Mouse (Mus musculus): ENCODE measurements at regions not wholly inside any gene's neighbourhood (a gene's known extent, or its start where the extent isn't known, plus 50 kb on each side); places are given as distances from the start of the nearest gene placed in this dataset.

GRCm38 (mm10) chr10:56841486-56841885 lies 464.4 kb downstream of the Gja1 start:
- Histone ChIP-seq H3K79me2 (ENCODE audit: control insufficient read depth, insufficient read depth, low read length, poor library complexity) (no peaks in the 10 kb centered on the region), H3K9me3 (replicated peaks; ENCODE audit: insufficient read depth, low read length) (no peaks in the 10 kb centered on the region), H3K9ac (ENCODE audit: control insufficient read depth, low read depth, low read length, poor library complexity, severe bottlenecking) (no peak overlapping the region), H3K36me3 (ENCODE audit: control insufficient read depth in 1 of 2, insufficient read depth in 2 of 2, low read length in 2 of 2) (no peaks in the 10 kb centered on the region), H3K27ac (ENCODE audit: control insufficient read depth, low read depth, low read length) (no peak overlapping the region), H3K4me3 (ENCODE audit: control insufficient read depth in 1 of 2, insufficient read depth in 1 of 2, low read depth in 2 of 2, low read length in 2 of 2) (no peak overlapping the region), H3K4me1 (ENCODE audit: control insufficient read depth in 1 of 2, insufficient read depth in 2 of 2, low read length in 2 of 2) (no peaks in the 10 kb centered on the region), H3K27me3 (ENCODE audit: control insufficient read depth in 1 of 2, insufficient read depth in 2 of 2, low read length in 2 of 2) (no peaks in the 10 kb centered on the region)
- no peak for DNase-seq (ENCODE audit: low read depth, low spot score)
- TF ChIP-seq USF2 (IDR thresholded peaks at IDR 0.05; ENCODE audit: borderline replicate concordance in 1 of 2, insufficient read depth in 1 of 2, low read depth in 1 of 2, low read length in 2 of 2) (no peak), MYB (IDR thresholded peaks at IDR 0.05; ENCODE audit: low read depth, low read length) (no peak), HCFC1 (IDR thresholded peaks at IDR 0.05; ENCODE audit: low read depth, low read length) (no peak), UBTF (IDR thresholded peaks at IDR 0.05; ENCODE audit: borderline replicate concordance, insufficient read depth, low read depth, low read length) (no peak), POLR2A (IDR thresholded peaks at IDR 0.05; ENCODE audit: control insufficient read depth in 1 of 2, insufficient read depth in 1 of 2, low read depth in 1 of 2, low read length in 2 of 2, poor library complexity in 1 of 2) (no peak), CHD1 (IDR thresholded peaks at IDR 0.05; ENCODE audit: low read depth, low read length) (no peak), MAFK (IDR thresholded peaks at IDR 0.05; ENCODE audit: borderline replicate concordance, low read depth, low read length) (no peak), SIN3A (IDR thresholded peaks at IDR 0.05; ENCODE audit: low read length) (no peak), ZNF384 (IDR thresholded peaks at IDR 0.05; ENCODE audit: low read depth, low read length) (no peak), GATA1 (IDR thresholded peaks at IDR 0.05; ENCODE audit: low read depth, low read length) (no peak), TCF12 (IDR thresholded peaks at IDR 0.05; ENCODE audit: low read depth, low read length) (no peak), RCOR1 (IDR thresholded peaks at IDR 0.05; ENCODE audit: low read depth, low read length) (no peak), POLR2AphosphoS5 (IDR thresholded peaks at IDR 0.05; ENCODE audit: borderline replicate concordance, low read depth, low read length) (no peak), KAT2A (conservative IDR thresholded peaks at IDR 0.05; ENCODE audit: low read depth, low read length) (no peak)

DNA sequence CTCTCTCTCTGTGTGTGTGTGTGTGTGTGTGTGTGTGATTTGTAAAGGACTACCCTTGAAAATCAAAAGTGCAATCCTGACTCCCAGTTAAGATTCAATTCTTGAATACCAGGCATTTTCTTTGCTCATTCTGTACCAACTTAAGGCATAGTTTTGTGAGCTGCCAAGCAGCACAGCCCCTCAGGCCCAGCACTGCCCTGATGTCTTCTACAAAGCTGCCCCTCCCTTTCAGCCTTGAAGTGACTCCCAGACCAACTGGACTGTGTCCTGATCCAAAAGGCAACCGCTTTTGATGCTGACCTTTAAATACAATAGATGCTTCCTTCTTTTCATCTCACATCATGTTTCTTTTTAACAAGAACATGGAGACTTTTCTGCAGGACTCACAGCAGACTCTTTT lies 464.8 kb downstream of the Gja1 start:
- TF ChIP-seq USF2 (IDR thresholded peaks at IDR 0.05; ENCODE audit: borderline replicate concordance in 1 of 2, insufficient read depth in 1 of 2, low read depth in 1 of 2, low read length in 2 of 2) = no peak
- TF ChIP-seq MYC (IDR thresholded peaks at IDR 0.05; ENCODE audit: low read depth, low read length) = no peak
- no peak for TF ChIP-seq SIN3A (IDR thresholded peaks at IDR 0.05; ENCODE audit: low read length)
- TF ChIP-seq ZNF384 (IDR thresholded peaks at IDR 0.05; ENCODE audit: low read depth, low read length) = no peak
- TF ChIP-seq USF1 (IDR thresholded peaks at IDR 0.05; ENCODE audit: low read depth, low read length) = no peak
- no peak for TF ChIP-seq POLR2A (IDR thresholded peaks at IDR 0.05; ENCODE audit: control insufficient read depth in 1 of 2, insufficient read depth in 1 of 2, low read depth in 1 of 2, low read length in 2 of 2, poor library complexity in 1 of 2)
- no peak for TF ChIP-seq SMC3 (IDR thresholded peaks at IDR 0.05; ENCODE audit: low read depth, low read length)
- no peak for TF ChIP-seq CHD2 (IDR thresholded peaks at IDR 0.05; ENCODE audit: low read length)
- no peak overlapping the region for H3K4me3 ChIP-seq (ENCODE audit: control insufficient read depth in 1 of 2, insufficient read depth in 1 of 2, low read depth in 2 of 2, low read length in 2 of 2)

More for the DNA sequence above, 464.8 kb downstream of the Gja1 start:
- H3K9me3 ChIP-seq (replicated peaks; ENCODE audit: insufficient read depth, low read length) = no peaks in the 10 kb centered on the region
- no peak overlapping the region for H3K27ac ChIP-seq (ENCODE audit: control insufficient read depth, low read depth, low read length)
- no peaks in the 10 kb centered on the region for H3K79me2 ChIP-seq (ENCODE audit: control insufficient read depth, insufficient read depth, low read length, poor library complexity)
- H3K27me3 ChIP-seq (ENCODE audit: control insufficient read depth in 1 of 2, insufficient read depth in 2 of 2, low read length in 2 of 2) = no peaks in the 10 kb centered on the region
- no peak overlapping the region for H3K9ac ChIP-seq (ENCODE audit: control insufficient read depth, low read depth, low read length, poor library complexity, severe bottlenecking)
- no peaks in the 10 kb centered on the region for H3K36me3 ChIP-seq (ENCODE audit: control insufficient read depth in 1 of 2, insufficient read depth in 2 of 2, low read length in 2 of 2)
- DNase-seq (ENCODE audit: low read depth, low spot score) = no peak
- no peaks in the 10 kb centered on the region for H3K4me1 ChIP-seq (ENCODE audit: control insufficient read depth in 1 of 2, insufficient read depth in 2 of 2, low read length in 2 of 2)
